Mouse (Mus musculus): ENCODE results near the gene Pecr. TPM values are rescaled to one million over a fixed set of nuclear protein-coding genes. Genes with fewer than 3 reads are reported as not detected.

Pecr gene
- polyA plus RNA-seq (2014; fragmentation: Nextera tagmentation; extraction: Ambion mirVana) = 14.0 and 16.4 TPM in 2 replicates

- Histone ChIP-seq H3K27me3 (ENCODE audit: control insufficient read depth, insufficient read depth, low read length) (no peaks in the 10 kb centered on the region), H3K9ac (ENCODE audit: low read depth, low read length) (peak within 1 kb of the TSS; percentile 69), H3K27ac (ENCODE audit: low read depth, low read length) (peak within 1 kb of the TSS; percentile 58; the same call in 1 of the 2 replicates), H3K4me3 (ENCODE audit: low read depth, low read length) (peak within 1 kb of the TSS; percentile 44), H3K4me1 (replicated peaks; ENCODE audit: control insufficient read depth, insufficient read depth, low read length) (no peaks in the 10 kb centered on the region; the same call in 1 of the 2 replicates), H3K36me3 (ENCODE audit: control insufficient read depth, insufficient read depth, low read length) (no peaks in the 10 kb centered on the region), H3K4me2 (replicated peaks; ENCODE audit: low read depth, low read length) (peak within 1 kb of the TSS; percentile 74), H3K9me3 (ENCODE audit: control insufficient read depth, low read length) (no peaks in the 10 kb centered on the region)
- ATAC-seq (ENCODE audit: low FRiP score) (peak; percentile 98), DNase-seq (ENCODE audit: low spot score) (peak; percentile 96)
- 0% methylated on average over 30 of the region's 30 CpGs for whole genome bisulfite sequencing
These were observed at the start of gene Pecr, which contains the start of gene Tmem169 for GRCm38 (mm10) chr1:72283992-72284485. Gene Pecr (minus strand): TSS chr1:72284314. Gene Tmem169 (plus strand): TSS chr1:72284369.

- DNase-seq (ENCODE audit: low spot score) (no peak), ATAC-seq (ENCODE audit: low FRiP score) (no peak)
- Histone ChIP-seq H3K27ac (ENCODE audit: low read depth, low read length) (no peak overlapping the region), H3K9ac (ENCODE audit: low read depth, low read length) (no peak overlapping the region), H3K4me3 (ENCODE audit: low read depth, low read length) (no peak overlapping the region), H3K4me1 (replicated peaks; ENCODE audit: control insufficient read depth, insufficient read depth, low read length) (no peaks in the 10 kb centered on the region), H3K27me3 (ENCODE audit: control insufficient read depth, insufficient read depth, low read length) (no peaks in the 10 kb centered on the region), H3K9me3 (ENCODE audit: control insufficient read depth, low read length) (no peaks in the 10 kb centered on the region), H3K4me2 (replicated peaks; ENCODE audit: low read depth, low read length) (no peak overlapping the region), H3K36me3 (ENCODE audit: control insufficient read depth, insufficient read depth, low read length) (0 out of 2 replicates have a peak, but pooled peaks cover 3% of the 10 kb centered on the region)
- 96% methylated on average over 11 of the region's 11 CpGs for WGBS
These were observed 42.2 kb upstream of the Pecr start for GRCm38 (mm10) chr1:72326162-72326821.

GRCm38 (mm10) chr1:72323248-72323647 lies 39.1 kb upstream of the Pecr start:
- H3K9ac ChIP-seq (ENCODE audit: low read depth, low read length) = no peak overlapping the region
- no peaks in the 10 kb centered on the region for H3K4me1 ChIP-seq (replicated peaks; ENCODE audit: control insufficient read depth, insufficient read depth, low read length)
- no peaks in the 10 kb centered on the region for H3K36me3 ChIP-seq (ENCODE audit: control insufficient read depth, insufficient read depth, low read length)
- WGBS = 96% methylated on average over 4 of the region's 4 CpGs
- ATAC-seq (ENCODE audit: low FRiP score) (no peak), DNase-seq (ENCODE audit: low spot score) (no peak)
- H3K9me3 ChIP-seq (ENCODE audit: control insufficient read depth, low read length) = no peaks in the 10 kb centered on the region
- no peaks in the 10 kb centered on the region for H3K27me3 ChIP-seq (ENCODE audit: control insufficient read depth, insufficient read depth, low read length)
- no peak overlapping the region for H3K27ac ChIP-seq (ENCODE audit: low read depth, low read length)
- H3K4me3 ChIP-seq (ENCODE audit: low read depth, low read length) = no peak overlapping the region
- no peak overlapping the region for H3K4me2 ChIP-seq (replicated peaks; ENCODE audit: low read depth, low read length)

- ATAC-seq (ENCODE audit: low FRiP score) = no peak
- WGBS = 94% methylated on average over 5 of the region's 5 CpGs
- no peaks in the 10 kb centered on the region for H3K36me3 ChIP-seq (ENCODE audit: control insufficient read depth, insufficient read depth, low read length)
These were observed 36.6 kb upstream of the Pecr start for GRCm38 (mm10) chr1:72320759-72321158.

GRCm38 (mm10) chr1:72316901-72317300 lies 32.8 kb upstream of the Pecr start:
- Histone ChIP-seq H3K9me3 (ENCODE audit: control insufficient read depth, low read length) (no peaks in the 10 kb centered on the region), H3K4me2 (replicated peaks; ENCODE audit: low read depth, low read length) (no peak overlapping the region), H3K27ac (ENCODE audit: low read depth, low read length) (no peak overlapping the region), H3K27me3 (ENCODE audit: control insufficient read depth, insufficient read depth, low read length) (no peaks in the 10 kb centered on the region), H3K4me3 (ENCODE audit: low read depth, low read length) (no peak overlapping the region), H3K9ac (ENCODE audit: low read depth, low read length) (no peak overlapping the region), H3K36me3 (ENCODE audit: control insufficient read depth, insufficient read depth, low read length) (no peaks in the 10 kb centered on the region), H3K4me1 (replicated peaks; ENCODE audit: control insufficient read depth, insufficient read depth, low read length) (no peaks in the 10 kb centered on the region)
- DNase-seq (ENCODE audit: low spot score) (no peak), ATAC-seq (ENCODE audit: low FRiP score) (no peak)
- 76% methylated on average over 7 of the region's 7 CpGs for WGBS

More at GRCm38 (mm10) chr1:72320759-72321158, 36.6 kb upstream of the Pecr start:
- Histone ChIP-seq H3K4me2 (replicated peaks; ENCODE audit: low read depth, low read length) (no peak overlapping the region), H3K27me3 (ENCODE audit: control insufficient read depth, insufficient read depth, low read length) (no peaks in the 10 kb centered on the region), H3K9ac (ENCODE audit: low read depth, low read length) (no peak overlapping the region), H3K4me1 (replicated peaks; ENCODE audit: control insufficient read depth, insufficient read depth, low read length) (no peaks in the 10 kb centered on the region), H3K9me3 (ENCODE audit: control insufficient read depth, low read length) (no peaks in the 10 kb centered on the region), H3K27ac (ENCODE audit: low read depth, low read length) (no peak overlapping the region), H3K4me3 (ENCODE audit: low read depth, low read length) (no peak overlapping the region)
- no peak for DNase-seq (ENCODE audit: low spot score)

- ATAC-seq (ENCODE audit: low FRiP score) (no peak), DNase-seq (ENCODE audit: low spot score) (no peak)
- no peak overlapping the region for H3K4me3 ChIP-seq (ENCODE audit: low read depth, low read length)
- H3K27ac ChIP-seq (ENCODE audit: low read depth, low read length) = no peak overlapping the region
- no peaks in the 10 kb centered on the region for H3K27me3 ChIP-seq (ENCODE audit: control insufficient read depth, insufficient read depth, low read length)
- H3K4me2 ChIP-seq (replicated peaks; ENCODE audit: low read depth, low read length) = no peak overlapping the region
- WGBS = 79% methylated on average over 8 of the region's 8 CpGs
- H3K9ac ChIP-seq (ENCODE audit: low read depth, low read length) = no peak overlapping the region
- H3K4me1 ChIP-seq (replicated peaks; ENCODE audit: control insufficient read depth, insufficient read depth, low read length) = no peaks in the 10 kb centered on the region
- H3K36me3 ChIP-seq (ENCODE audit: control insufficient read depth, insufficient read depth, low read length) = no peaks in the 10 kb centered on the region
- H3K9me3 ChIP-seq (ENCODE audit: control insufficient read depth, low read length) = no peaks in the 10 kb centered on the region
These were observed 32.3 kb upstream of the Pecr start for GRCm38 (mm10) chr1:72316409-72316808.

GRCm38 (mm10) chr1:72315447-72315846 lies 31.3 kb upstream of the Pecr start:
- Histone ChIP-seq H3K4me1 (replicated peaks; ENCODE audit: control insufficient read depth, insufficient read depth, low read length) (no peaks in the 10 kb centered on the region), H3K27me3 (ENCODE audit: control insufficient read depth, insufficient read depth, low read length) (no peaks in the 10 kb centered on the region), H3K4me3 (ENCODE audit: low read depth, low read length) (no peak overlapping the region), H3K27ac (ENCODE audit: low read depth, low read length) (no peak overlapping the region), H3K9ac (ENCODE audit: low read depth, low read length) (no peak overlapping the region), H3K4me2 (replicated peaks; ENCODE audit: low read depth, low read length) (no peak overlapping the region), H3K9me3 (ENCODE audit: control insufficient read depth, low read length) (no peaks in the 10 kb centered on the region), H3K36me3 (ENCODE audit: control insufficient read depth, insufficient read depth, low read length) (no peaks in the 10 kb centered on the region)
- no peak for ATAC-seq (ENCODE audit: low FRiP score)
- DNase-seq (ENCODE audit: low spot score) = no peak
- WGBS = 87% methylated on average over 4 of the region's 4 CpGs

GRCm38 (mm10) chr1:72313399-72314039 lies 29.4 kb upstream of the Pecr start:
- DNase-seq (ENCODE audit: low spot score) (peak; percentile 62), ATAC-seq (ENCODE audit: low FRiP score) (no peak)

More at GRCm38 (mm10) chr1:72313399-72314039, 29.4 kb upstream of the Pecr start:
- Histone ChIP-seq H3K4me1 (replicated peaks; ENCODE audit: control insufficient read depth, insufficient read depth, low read length) (no peaks in the 10 kb centered on the region), H3K9me3 (ENCODE audit: control insufficient read depth, low read length) (no peaks in the 10 kb centered on the region), H3K27me3 (ENCODE audit: control insufficient read depth, insufficient read depth, low read length) (no peaks in the 10 kb centered on the region), H3K9ac (ENCODE audit: low read depth, low read length) (no peak overlapping the region), H3K4me3 (ENCODE audit: low read depth, low read length) (no peak overlapping the region), H3K4me2 (replicated peaks; ENCODE audit: low read depth, low read length) (no peak overlapping the region), H3K36me3 (ENCODE audit: control insufficient read depth, insufficient read depth, low read length) (no peaks in the 10 kb centered on the region), H3K27ac (ENCODE audit: low read depth, low read length) (no peak overlapping the region)
- 80% methylated on average over 5 of the region's 5 CpGs for WGBS
